Comparison of ENCODE assay signal across 16 mouse cellular contexts in genomic region chr3:25426931-25427330, GRCm38 (mm10).
"Had no signal": no experiment of that assay in that cellular context is flagged by ENCODE, and none has a peak within 500 bp of the region (broad histone marks: within the 10 kb centered on the region; RNA-seq: fewer than 3 reads in every experiment).

No protein-coding gene starts in this region.

- H3K36me3 ChIP-seq: lung, embryonic 15.5 days; midbrain, embryonic 13.5 days; midbrain, embryonic 15.5 days; neural tube, embryonic 12.5 days; stomach, embryonic 15.5 days had no signal

- H3K9ac ChIP-seq: lung, embryonic 15.5 days; midbrain, embryonic 13.5 days; midbrain, embryonic 15.5 days; neural tube, embryonic 12.5 days; stomach, embryonic 15.5 days had no signal

- H3K4me3 ChIP-seq: lung, embryonic 15.5 days; megakaryocyte, embryonic 14.5 days; midbrain, embryonic 13.5 days; midbrain, embryonic 15.5 days; neural tube, embryonic 12.5 days; stomach, embryonic 15.5 days had no signal

- DNase-seq: lung, adult 2 months; lung, postnatal 14 days; lung, postnatal 36 days; right cerebral cortex, postnatal 14 days; thymus, adult 18-20 months; thymus, postnatal 14 days; thymus, postnatal 36 days had no signal

- H3K27ac ChIP-seq: lung, embryonic 15.5 days; macrophage; midbrain, embryonic 13.5 days; midbrain, embryonic 15.5 days; neural tube, embryonic 12.5 days; stomach, embryonic 15.5 days; stomach, postnatal 0 days had no signal

- H3K9me3 ChIP-seq: lung, embryonic 15.5 days; megakaryocyte, embryonic 14.5 days; midbrain, embryonic 13.5 days; midbrain, embryonic 15.5 days; neural tube, embryonic 12.5 days; stomach, embryonic 15.5 days had no signal

- H3K4me1 ChIP-seq: lung, embryonic 15.5 days; megakaryocyte, embryonic 14.5 days; midbrain, embryonic 13.5 days; midbrain, embryonic 15.5 days; neural tube, embryonic 12.5 days; stomach, embryonic 15.5 days had no signal

- ATAC-seq: lung, postnatal 0 days; midbrain, embryonic 13.5 days; midbrain, embryonic 15.5 days had no signal

- H3K27me3 ChIP-seq: lung, embryonic 15.5 days; megakaryocyte, embryonic 14.5 days; midbrain, embryonic 13.5 days; midbrain, embryonic 15.5 days; neural tube, embryonic 12.5 days; stomach, embryonic 15.5 days had no signal
